Mouse (Mus musculus): Measurements from ENCODE around the gene Camk2n1. TPM values are rescaled to one million over a fixed set of nuclear protein-coding genes. Genes with fewer than 3 reads are reported as not detected.

Gene Camk2n1
- total RNA-seq, 2 experiments from 2014 or later: 9.9 to 11.0 TPM

GRCm38 (mm10) chr4:138446981-138447380, 7.1 kb upstream of the Camk2n1 start:
- intact Hi-C loops (cut with DNase I): loop anchor here (1.0 kb wide), 2 partner anchors 115 to 253 kb away; no protein-coding TSS in a partner anchor
- no peak for DNase-seq

GRCm38 (mm10) chr4:138447387-138447786, 6.7 kb upstream of the Camk2n1 start:
- intact Hi-C loops (cut with DNase I): loop anchor here (1.0 kb wide), 2 partner anchors 115 to 253 kb away; no protein-coding TSS in a partner anchor
- DNase-seq: peak; percentile 90 to 93

- intact Hi-C loops (cut with DNase I): loop anchor here (1.0 to 2.0 kb wide), 3 partner anchors 114 to 403 kb away; no protein-coding TSS in a partner anchor
Observed at GRCm38 (mm10) chr4:138447827-138448602, 6.1 kb upstream of the Camk2n1 start.

GRCm38 (mm10) chr4:138448872-138449615, 5.1 kb upstream of the Camk2n1 start:
- intact Hi-C loops (cut with DNase I): loop anchor here (2.0 kb wide), 1 partner anchor 402 kb away; no protein-coding TSS in a partner anchor
- DNase-seq: no peak

More at GRCm38 (mm10) chr4:138447827-138448602, 6.1 kb upstream of the Camk2n1 start:
- DNase-seq: no peak

- intact Hi-C loops (cut with DNase I): loop anchor here (2.0 to 5.0 kb wide), 2 partner anchors 58 to 401 kb away; no protein-coding TSS in a partner anchor
- no peak for DNase-seq
Observed at GRCm38 (mm10) chr4:138449636-138450314, 4.3 kb upstream of the Camk2n1 start.

GRCm38 (mm10) chr4:138452306-138453096, 1.6 kb upstream of the Camk2n1 start:
- no peak for DNase-seq
- intact Hi-C loops (cut with DNase I): loop anchor here (5.0 kb wide), 1 partner anchor 55 kb away; no protein-coding TSS in a partner anchor

GRCm38 (mm10) chr4:138453097-138453752, 889 bp upstream of the Camk2n1 start:
- intact Hi-C loops (cut with DNase I): loop anchor here (5.0 kb wide), 1 partner anchor 54 kb away; no protein-coding TSS in a partner anchor
- DNase-seq: no peak

GRCm38 (mm10) chr4:138454571-138455140, 542 bp downstream of the Camk2n1 start:
- intact Hi-C loops (cut with DNase I): loop anchor here (5.0 kb wide), 1 partner anchor 53 kb away; no protein-coding TSS in a partner anchor
- DNase-seq: peak; percentile 57 to 75

- peak in 1 of 2 experiments; percentile 31 for DNase-seq
- intact Hi-C loops (cut with DNase I): no loop called here
Observed at GRCm38 (mm10) chr4:138455141-138455955, 1.2 kb downstream of the Camk2n1 start.

GRCm38 (mm10) chr4:138455956-138456341, 1.8 kb downstream of the Camk2n1 start:
- peak; percentile 13 to 22 for DNase-seq
- intact Hi-C loops (cut with DNase I): no loop called here

GRCm38 (mm10) chr4:138456536-138456935, 2.4 kb downstream of the Camk2n1 start:
- intact Hi-C loops (cut with DNase I): no loop called here
- DNase-seq: no peak

- DNase-seq: no peak
- intact Hi-C loops (cut with DNase I): no loop called here
Observed at GRCm38 (mm10) chr4:138457091-138457490, 3.0 kb downstream of the Camk2n1 start.

- no peak for DNase-seq
- intact Hi-C loops (cut with DNase I): no loop called here
Observed at GRCm38 (mm10) chr4:138458171-138458570, 4.1 kb downstream of the Camk2n1 start.

GRCm38 (mm10) chr4:138458735-138459440, 4.8 kb downstream of the Camk2n1 start:
- intact Hi-C loops (cut with DNase I): no loop called here
- no peak for DNase-seq

GRCm38 (mm10) chr4:138459775-138460174, 5.7 kb downstream of the Camk2n1 start:
- intact Hi-C loops (cut with DNase I): no loop called here

GRCm38 (mm10) chr4:138460910-138461309, 6.8 kb downstream of the Camk2n1 start:
- DNase-seq: no peak
- intact Hi-C loops (cut with DNase I): no loop called here

More at GRCm38 (mm10) chr4:138459775-138460174, 5.7 kb downstream of the Camk2n1 start:
- no peak for DNase-seq

GRCm38 (mm10) chr4:138461471-138461870, 7.4 kb downstream of the Camk2n1 start:
- no peak for DNase-seq
- intact Hi-C loops (cut with DNase I): no loop called here

Measured in heart, postnatal 36 days (tissue).